Mouse (Mus musculus) small intestine, adult 2 months (tissue): ENCODE data around the gene Dlgap1. TPM values are rescaled to one million over a fixed set of nuclear protein-coding genes. Genes with fewer than 3 reads are reported as not detected.

ENCODE experiments used
- H3K27ac ChIP-seq: fragments of 200-500 bp; 2 replicates; pipeline ENCODE4 v1.5.1; 2012; ENCODE audit warnings: low read depth, low read length, control low read depth, inconsistent platforms; ENCODE audit not compliant: insufficient read depth
- H3K27me3 ChIP-seq: fragments of 200-500 bp; 2 replicates; pipeline ENCODE4 v1.6.1; 2012; ENCODE audit warnings: mild to moderate bottlenecking, moderate library complexity, low read length, inconsistent platforms; ENCODE audit not compliant: control insufficient read depth, insufficient read depth
- H3K36me3 ChIP-seq: fragments of 200-500 bp; 2 replicates; pipeline ENCODE4 v1.6.1; 2012; ENCODE audit warnings: mild to moderate bottlenecking, low read length, control low read depth, inconsistent platforms; ENCODE audit not compliant: control insufficient read depth, insufficient read depth
- H3K4me1 ChIP-seq: fragments of 200-500 bp; 2 replicates; pipeline ENCODE4 v1.6.1; 2012; ENCODE audit warnings: low read length, inconsistent platforms, mixed read lengths; ENCODE audit not compliant: control insufficient read depth, insufficient read depth, insufficient read length
- H3K4me3 ChIP-seq: fragments of 200-500 bp; 2 replicates; pipeline ENCODE4 v1.5.1; 2012; ENCODE audit warnings: low read depth, mild to moderate bottlenecking, control low read depth, inconsistent platforms, low read length, moderate library complexity
- CTCF ChIP-seq: fragments of 200-500 bp; IDR thresholded peaks from 2 replicates; pipeline ENCODE4 v1.5.1; 2012; ENCODE audit warnings: low read depth, mild to moderate bottlenecking, control low read depth, inconsistent platforms, low read length, moderate library complexity, mixed read lengths; ENCODE audit not compliant: insufficient replicate concordance, insufficient read length; ENCODE audit errors: extremely low read depth
- POLR2A ChIP-seq: fragments of 200-500 bp; IDR thresholded peaks from 2 replicates; pipeline ENCODE4 v1.6.1; 2012; ENCODE audit warnings: low read depth, mild to moderate bottlenecking, control low read depth, inconsistent platforms, low read length, moderate library complexity
- WGBS: fragments of 180-500 bp; shearing (Covaris S2); methylation state at CpG from one replicate; pipeline ENCODE4 v1.1.7; 2018; 5-methylcytosine and 5-hydroxymethylcytosine counted together
- polyA plus RNA-seq: library from polyadenylated mRNA; depleted of rRNA; stranded (reverse); fragments of >200 nt; gene quantifications from 2 replicates; pipeline ENCODE4 v1.2.3, GENCODE M21; 2012

Gene Dlgap1
- polyA plus RNA-seq, 1 experiment = 0.61 TPM

DNA sequence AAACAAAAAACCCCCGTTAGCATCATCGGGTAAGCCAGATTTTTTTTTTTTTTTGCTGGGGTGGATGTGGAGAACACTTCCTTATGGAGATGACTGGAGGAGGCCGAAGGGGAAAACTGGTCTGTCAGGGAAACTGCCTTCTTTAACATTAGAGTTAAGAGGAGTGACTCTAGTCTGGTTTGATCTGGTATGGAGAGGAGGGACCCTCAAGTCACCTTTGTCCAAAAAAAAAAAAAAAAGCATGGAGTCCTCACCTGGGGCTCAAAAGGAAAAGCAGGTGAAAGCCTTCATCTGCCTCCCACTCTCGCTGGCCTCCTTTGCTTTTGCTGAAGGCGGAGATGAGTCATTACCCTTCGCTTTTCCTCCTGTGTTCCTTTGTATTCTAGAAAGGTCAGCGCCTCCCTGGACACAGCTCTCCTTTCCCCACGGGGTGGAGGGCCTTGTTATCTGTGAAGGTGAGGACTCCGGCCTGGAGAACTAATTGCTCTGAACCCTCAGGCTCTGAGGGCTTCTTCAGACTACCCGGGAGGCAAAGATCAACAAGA lies 896.3 kb downstream of the Dlgap1 start:
- TF ChIP-seq CTCF (no peak), POLR2A (no peak)
- 28% methylated on average over 10 of the region's 10 CpGs for WGBS
- Histone ChIP-seq H3K4me1 (peaks cover 9% of the 10 kb centered on the region; the same call in 1 of the 2 replicates), H3K4me3 (no peak overlapping the region), H3K27ac (peak overlapping the region; percentile 47), H3K36me3 (no peaks in the 10 kb centered on the region), H3K27me3 (no peaks in the 10 kb centered on the region)

DNA sequence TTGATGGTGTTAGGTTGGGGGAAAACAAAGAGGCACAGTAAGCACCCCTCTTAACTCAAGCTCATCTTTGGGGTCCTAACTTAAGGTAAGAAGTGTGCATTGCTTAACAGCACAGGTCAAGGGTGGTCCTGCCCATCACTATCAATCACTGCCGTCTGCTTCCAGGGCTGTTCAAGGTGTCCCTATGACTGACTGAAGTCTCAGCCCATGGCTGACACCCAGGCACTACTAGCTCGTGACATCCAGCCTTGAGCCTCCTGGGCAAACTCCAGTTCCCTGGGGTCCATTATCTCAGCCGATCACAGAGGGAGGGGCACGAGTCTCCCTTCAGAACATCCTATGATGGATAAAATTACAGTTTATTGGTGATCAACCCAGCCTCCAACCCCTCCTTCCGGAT lies 897.2 kb downstream of the Dlgap1 start:
- Histone ChIP-seq H3K4me1 (peaks cover 9% of the 10 kb centered on the region; the same call in 1 of the 2 replicates), H3K4me3 (no peak overlapping the region), H3K27me3 (no peaks in the 10 kb centered on the region), H3K27ac (peak overlapping the region; percentile 19), H3K36me3 (no peaks in the 10 kb centered on the region)
- whole genome bisulfite sequencing = 80% methylated on average over 5 of the region's 5 CpGs
- TF ChIP-seq POLR2A (no peak), CTCF (no peak)

DNA sequence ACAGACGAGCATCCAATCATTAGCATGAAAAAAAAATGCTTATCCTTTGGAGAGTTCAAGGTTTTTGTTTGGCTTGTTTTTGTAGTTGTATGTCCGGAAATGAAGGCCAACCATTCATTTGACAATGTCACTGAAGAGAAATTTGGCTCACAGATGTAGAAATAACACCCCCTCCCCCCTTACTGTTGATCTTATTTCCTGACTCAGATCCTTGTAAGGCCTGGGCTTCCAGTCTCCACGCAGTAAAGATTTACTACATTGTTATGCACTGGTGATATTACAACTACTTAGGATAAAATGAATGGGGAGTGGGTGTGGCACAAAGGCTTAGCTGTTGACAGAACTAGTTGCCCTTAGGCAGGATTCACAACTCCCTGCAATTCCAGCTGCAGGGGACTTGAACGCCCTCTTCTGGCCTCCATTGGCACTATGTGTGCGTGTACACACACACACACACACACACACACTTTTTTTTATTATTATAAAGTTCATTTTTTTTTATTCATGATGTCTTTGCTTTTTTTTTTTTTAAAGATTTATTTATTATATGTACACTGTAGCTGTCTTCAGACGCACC lies 897.8 kb downstream of the Dlgap1 start:
- 75% methylated on average over 6 of the region's 6 CpGs for WGBS
- H3K27me3 ChIP-seq = no peaks in the 10 kb centered on the region
- peaks cover 9% of the 10 kb centered on the region; the same call in 1 of the 2 replicates for H3K4me1 ChIP-seq
- H3K4me3 ChIP-seq = no peak overlapping the region
- no peaks in the 10 kb centered on the region for H3K36me3 ChIP-seq
- H3K27ac ChIP-seq = peak overlapping the region; percentile 19; the same call in 1 of the 2 replicates
- no peak for TF ChIP-seq POLR2A
- TF ChIP-seq CTCF = no peak

DNA sequence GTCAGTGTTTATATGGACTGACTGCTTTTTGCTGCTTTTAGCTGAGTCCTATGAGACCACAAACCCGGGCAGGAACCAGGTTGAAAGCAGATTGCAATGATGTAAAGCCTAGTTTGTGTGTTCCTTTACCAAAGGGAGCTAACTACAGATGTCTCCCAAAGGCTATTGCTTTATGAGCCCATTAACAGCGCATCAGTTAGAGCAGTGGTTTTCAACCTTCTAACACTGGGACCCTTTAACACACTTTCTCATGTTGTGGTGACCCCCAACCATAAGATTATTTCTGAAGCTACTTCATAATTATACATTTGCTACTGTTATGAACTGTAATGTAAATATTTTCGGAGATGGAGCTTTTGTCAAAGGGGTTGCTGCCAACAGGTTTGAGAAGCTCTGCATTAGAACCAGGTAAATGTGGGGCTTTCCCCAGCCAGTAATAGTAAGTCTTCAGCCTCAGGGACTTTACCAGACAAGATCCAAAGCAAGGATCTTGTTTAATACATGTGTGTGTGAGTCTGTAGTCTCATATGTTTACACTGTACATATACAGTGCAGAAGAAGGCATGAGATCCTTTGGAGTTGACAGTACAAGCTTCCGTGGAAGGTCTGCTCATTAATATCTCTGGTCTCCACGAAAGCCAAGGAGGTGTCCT lies 899.8 kb downstream of the Dlgap1 start:
- whole genome bisulfite sequencing = 81% methylated on average over 5 of the region's 5 CpGs
- Histone ChIP-seq H3K36me3 (no peaks in the 10 kb centered on the region), H3K27me3 (no peaks in the 10 kb centered on the region), H3K4me1 (peaks cover 9% of the 10 kb centered on the region; the same call in 1 of the 2 replicates), H3K4me3 (no peak overlapping the region), H3K27ac (no peak overlapping the region)
- no peak for TF ChIP-seq POLR2A
- no peak for TF ChIP-seq CTCF

DNA sequence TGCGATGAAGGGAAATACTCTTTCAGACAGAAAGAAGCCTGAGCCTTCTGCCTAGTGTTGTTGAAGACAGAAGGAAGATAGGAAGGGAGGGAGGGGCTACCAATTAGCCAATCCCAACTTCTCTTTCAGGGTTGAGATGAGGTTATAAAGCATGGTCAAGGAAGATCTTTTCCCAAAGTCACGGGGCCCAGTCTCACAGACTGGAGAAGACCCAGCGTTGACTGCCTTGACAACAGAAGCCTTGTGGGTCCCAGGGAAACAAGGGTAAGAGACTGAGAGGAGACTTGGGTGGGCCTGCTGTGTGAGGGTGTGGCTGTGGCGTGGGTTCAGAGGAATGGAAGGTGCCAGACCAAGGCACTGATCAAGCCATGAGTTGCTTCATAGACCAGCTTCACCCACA lies 901.7 kb downstream of the Dlgap1 start:
- H3K27me3 ChIP-seq = no peaks in the 10 kb centered on the region
- H3K4me1 ChIP-seq = peaks cover 7% of the 10 kb centered on the region; the same call in 1 of the 2 replicates
- no peak overlapping the region for H3K4me3 ChIP-seq
- no peak overlapping the region for H3K27ac ChIP-seq
- TF ChIP-seq POLR2A = no peak
- TF ChIP-seq CTCF = no peak
- no peaks in the 10 kb centered on the region for H3K36me3 ChIP-seq
- WGBS = 93% methylated on average over 4 of the region's 4 CpGs
